Mouse (Mus musculus) T-helper 17 cell (primary cell): Measurements from ENCODE around the gene Ier2.

Source experiments
- in situ Hi-C, 2 experiments: fragments of 300-600 bp; cut with MboI, MseI; formaldehyde crosslinking; loops; 1 replicate in 1 of 2; 2 replicates in 1 of 2; pipeline ENCODE4 v1.15.1; 2025; ENCODE audit warnings: high pct_unique_total_duplicates in 2 of 2

Ier2 gene

GRCm38 (mm10) chr8:84614512-84615223 is 48.0 kb downstream of the Ier2 start:
- in situ Hi-C loops: no loop called here
